Mouse (Mus musculus): ENCODE measurements around the gene Dmbt1.

DNA sequence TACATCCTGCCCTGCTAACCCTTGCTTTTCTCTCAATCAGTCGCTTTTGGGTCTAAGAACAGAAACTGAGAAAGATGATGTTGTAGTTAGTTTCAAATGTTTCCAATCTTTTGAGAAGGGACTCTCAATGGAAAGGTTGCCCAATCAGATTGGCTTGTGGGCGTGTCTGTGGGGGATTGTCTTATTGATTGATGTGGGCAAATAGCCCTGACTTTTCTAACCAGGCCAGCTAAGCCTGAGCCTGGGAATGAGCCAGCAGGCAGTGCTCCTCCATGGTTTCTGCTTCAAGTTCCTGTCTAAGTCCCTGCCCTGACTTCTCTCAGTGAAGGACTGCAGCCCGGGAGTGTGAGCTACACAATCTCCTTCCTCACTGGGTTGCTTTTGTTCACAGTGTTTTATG, 42.5 kb upstream of the Dmbt1 start:
- no peak for TF ChIP-seq POLR2A (IDR thresholded peaks at IDR 0.05; ENCODE audit: low read depth, low read length)
- TF ChIP-seq CTCF (conservative IDR thresholded peaks at IDR 0.05; ENCODE audit: insufficient read depth, insufficient read length, low read depth, low read length) = no peak

Measured in kidney, adult 2 months (tissue).